Mouse (Mus musculus): Measurements from ENCODE around the gene Slamf9. TPM values are rescaled to one million over a fixed set of nuclear protein-coding genes. Genes with fewer than 3 reads are reported as not detected.

The Slamf9 gene
- not detected for polyA plus RNA-seq (2014; fragmentation: Illumina TruSeq; extraction: RNeasy Lipid Tissue Mini Kit (QIAGEN cat#74804); ENCODE audit: low read depth, low replicate concordance)

DNA sequence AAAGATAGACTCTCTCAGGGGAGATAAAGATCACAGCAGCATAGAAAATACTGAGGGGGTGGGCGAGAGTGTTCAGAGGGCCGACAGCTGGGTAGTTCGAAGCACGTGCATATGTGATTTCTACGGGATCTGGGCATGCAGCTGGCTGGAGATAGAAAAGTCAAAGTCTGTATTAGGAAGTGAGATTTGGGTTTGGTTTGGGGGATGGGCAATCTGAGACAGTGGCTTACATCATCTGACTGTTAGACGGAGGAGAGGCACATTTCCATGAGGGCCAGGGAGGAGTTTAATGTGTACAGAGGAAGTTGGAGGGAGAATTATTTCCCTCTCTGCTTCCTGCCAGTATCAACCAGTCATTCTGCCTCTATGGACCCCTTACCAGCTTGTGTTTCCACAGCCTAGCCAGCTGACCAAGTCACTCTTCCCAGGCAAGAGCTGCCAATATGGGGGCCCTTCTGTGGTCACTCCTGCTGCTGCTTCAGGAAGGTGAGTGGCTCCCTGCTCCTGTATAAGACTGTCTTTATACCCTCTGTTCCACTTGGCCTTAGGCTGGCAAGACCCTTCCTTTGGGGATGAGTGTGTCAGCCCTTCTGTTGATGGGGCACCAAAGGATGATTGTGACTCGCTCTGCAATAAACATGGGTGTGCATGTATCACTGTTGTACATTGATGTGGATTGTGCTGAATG is at the start of gene Slamf9:
Gene Slamf9 (plus strand): TSS at position 305 of the 688 bp plus-strand sequence.

DNA sequence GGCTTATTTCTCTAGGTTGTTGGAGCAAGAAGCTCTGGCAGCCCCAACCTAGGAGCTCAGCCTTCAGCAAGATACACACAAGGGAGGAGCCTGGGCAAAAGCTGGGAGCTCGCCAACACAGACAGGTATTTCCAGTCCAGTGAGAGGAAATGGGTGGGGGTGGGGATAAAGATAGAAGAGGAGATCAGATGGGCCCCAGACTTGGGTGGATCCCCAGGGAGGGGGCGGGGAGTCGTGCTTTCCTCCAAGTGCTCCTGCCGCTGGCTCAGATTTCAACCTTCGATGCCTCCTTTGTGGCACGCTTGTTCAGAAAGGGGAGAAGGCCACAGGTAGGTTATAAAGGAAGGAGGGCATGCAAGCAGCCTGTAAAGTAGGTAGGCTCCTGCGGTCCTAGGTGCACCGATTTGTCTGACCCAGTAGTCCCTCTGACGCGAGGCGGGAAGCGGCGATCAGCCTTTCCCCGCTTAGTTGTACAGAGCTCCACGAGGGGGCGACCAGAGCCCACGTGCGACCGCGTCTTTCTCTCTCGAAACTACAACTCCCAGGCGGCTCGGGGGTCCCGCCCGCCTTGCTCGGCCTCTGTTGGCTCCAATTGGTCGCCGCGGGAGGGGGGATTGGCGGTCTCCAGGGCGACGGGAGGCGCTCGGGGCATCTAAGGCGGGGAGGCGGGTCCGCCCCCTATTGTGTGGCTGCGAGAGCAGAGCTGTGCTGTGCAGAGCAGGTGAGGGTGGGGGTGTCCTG is 6.6 kb downstream of the Slamf9 start, which contains the start of gene Igsf9:
Gene Igsf9 (plus strand): TSS at position 249 of the 741 bp plus-strand sequence.

DNA sequence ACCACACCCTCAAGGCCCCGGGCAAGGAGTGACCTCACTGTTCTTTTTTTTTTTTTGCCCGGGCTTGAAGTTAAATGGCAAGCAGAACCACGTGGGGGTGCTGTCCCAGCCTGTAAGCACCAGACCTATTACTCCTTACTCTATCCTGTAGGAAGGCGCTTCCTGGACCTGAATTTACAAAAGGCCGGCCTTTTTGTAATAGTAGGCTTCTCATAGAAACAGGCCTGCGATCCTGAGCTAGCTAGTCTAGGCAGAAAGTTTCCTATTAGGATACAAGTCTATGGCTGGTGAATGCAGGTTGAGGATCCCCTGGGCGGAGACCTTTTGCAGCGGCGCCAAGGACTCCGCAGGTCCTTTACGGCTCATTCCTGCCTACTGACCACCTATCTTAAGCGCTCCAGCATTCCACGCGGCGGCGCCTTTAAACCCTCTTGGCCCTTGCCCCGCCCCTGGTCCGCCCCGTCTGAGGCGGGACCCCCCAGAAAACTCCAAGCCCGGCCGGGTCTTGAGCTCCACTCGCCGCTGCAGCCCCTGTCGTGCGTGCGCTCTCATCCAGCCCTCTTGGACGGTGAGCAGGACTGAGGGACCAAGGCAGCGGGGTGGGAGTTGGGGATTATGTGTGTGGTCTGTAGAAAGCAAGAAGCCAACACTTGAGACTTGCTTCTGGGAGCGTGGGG is 24.7 kb downstream of the Slamf9 start, which contains the start of gene Tagln2:
Gene Tagln2 (plus strand): TSS at position 283 of the 677 bp plus-strand sequence.

DNA sequence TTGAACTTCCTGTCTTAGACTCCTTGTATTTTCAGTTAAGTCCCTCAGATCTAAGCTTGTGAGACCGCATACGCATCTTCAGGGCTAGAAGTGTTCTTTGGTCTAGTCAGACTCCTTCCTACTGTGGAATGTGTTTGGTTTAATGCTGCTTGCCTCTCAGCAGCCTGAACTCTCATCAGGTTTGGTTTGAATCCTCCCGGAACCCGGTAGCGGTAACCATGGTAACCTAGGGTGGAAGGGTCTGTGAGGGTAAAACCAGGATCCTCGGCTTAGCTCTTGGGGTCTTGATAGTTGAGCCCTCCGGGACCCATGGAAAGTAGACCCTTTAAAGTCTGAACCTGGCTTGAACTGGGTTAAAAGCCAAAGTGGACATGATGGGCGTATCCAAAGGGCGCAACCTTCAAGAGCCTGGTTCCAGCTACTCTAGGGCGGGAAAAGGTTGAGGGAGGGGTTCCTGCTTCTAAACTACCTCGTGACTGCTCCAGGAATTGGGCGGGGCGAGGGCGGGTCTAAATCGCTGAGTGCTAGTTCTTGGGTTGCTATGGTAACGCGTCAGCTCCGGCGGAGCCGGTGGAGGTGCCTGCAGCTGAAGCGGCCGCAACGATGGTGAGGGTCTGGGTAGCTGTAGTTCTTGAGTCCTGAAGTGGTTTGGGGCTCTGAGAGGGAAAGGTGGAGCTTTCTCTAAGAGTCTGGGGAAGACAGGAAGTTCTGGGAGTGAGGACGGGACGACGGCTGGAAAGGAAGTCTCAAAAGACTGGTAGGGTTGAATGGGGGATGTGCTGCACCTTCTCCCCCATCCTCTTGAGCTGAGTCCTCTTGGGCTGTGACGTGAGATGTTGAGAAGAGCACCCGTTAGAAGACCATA is 45.6 kb downstream of the Slamf9 start, which contains the start of gene Cfap45:
Gene Cfap45 (plus strand): TSS at position 226 of the 865 bp plus-strand sequence.

Other genes starting within 250 kb of the Slamf9 start
- not detected for gene Atp1a4, start 216.9 kb upstream of the Slamf9 start, polyA plus RNA-seq (2014; fragmentation: Illumina TruSeq; extraction: RNeasy Lipid Tissue Mini Kit (QIAGEN cat#74804); ENCODE audit: low read depth, low replicate concordance)
- 0.48 TPM for gene Igsf8, start 213.7 kb upstream of the Slamf9 start, polyA plus RNA-seq (2014; fragmentation: Illumina TruSeq; extraction: RNeasy Lipid Tissue Mini Kit (QIAGEN cat#74804); ENCODE audit: low read depth, low replicate concordance)
- 0.19 TPM for gene Atp1a2, start 177.3 kb upstream of the Slamf9 start, polyA plus RNA-seq (2014; fragmentation: Illumina TruSeq; extraction: RNeasy Lipid Tissue Mini Kit (QIAGEN cat#74804); ENCODE audit: low read depth, low replicate concordance)
- not detected for gene Kcnj9, start 146.0 kb upstream of the Slamf9 start, polyA plus RNA-seq (2014; fragmentation: Illumina TruSeq; extraction: RNeasy Lipid Tissue Mini Kit (QIAGEN cat#74804); ENCODE audit: low read depth, low replicate concordance)
- gene Kcnj10, start 134.1 kb upstream of the Slamf9 start, polyA plus RNA-seq (2014; fragmentation: Illumina TruSeq; extraction: RNeasy Lipid Tissue Mini Kit (QIAGEN cat#74804); ENCODE audit: low read depth, low replicate concordance): 1.0 TPM
- gene Pigm, start 98.8 kb upstream of the Slamf9 start, polyA plus RNA-seq (2014; fragmentation: Illumina TruSeq; extraction: RNeasy Lipid Tissue Mini Kit (QIAGEN cat#74804); ENCODE audit: low read depth, low replicate concordance): 7.2 TPM
- gene Igsf9, start 6.4 kb downstream of the Slamf9 start, polyA plus RNA-seq (2014; fragmentation: Illumina TruSeq; extraction: RNeasy Lipid Tissue Mini Kit (QIAGEN cat#74804); ENCODE audit: low read depth, low replicate concordance): not detected
- gene Tagln2, start 24.7 kb downstream of the Slamf9 start, polyA plus RNA-seq (2014; fragmentation: Illumina TruSeq; extraction: RNeasy Lipid Tissue Mini Kit (QIAGEN cat#74804); ENCODE audit: low read depth, low replicate concordance): 4.8 TPM
- not detected for gene Cfap45, start 45.4 kb downstream of the Slamf9 start, polyA plus RNA-seq (2014; fragmentation: Illumina TruSeq; extraction: RNeasy Lipid Tissue Mini Kit (QIAGEN cat#74804); ENCODE audit: low read depth, low replicate concordance)
- not detected for gene Vsig8, start 80.6 kb downstream of the Slamf9 start, polyA plus RNA-seq (2014; fragmentation: Illumina TruSeq; extraction: RNeasy Lipid Tissue Mini Kit (QIAGEN cat#74804); ENCODE audit: low read depth, low replicate concordance)
- gene Slamf8, start 115.2 kb downstream of the Slamf9 start, polyA plus RNA-seq (2014; fragmentation: Illumina TruSeq; extraction: RNeasy Lipid Tissue Mini Kit (QIAGEN cat#74804); ENCODE audit: low read depth, low replicate concordance): not detected
- gene Fcrl6, start 127.2 kb downstream of the Slamf9 start, polyA plus RNA-seq (2014; fragmentation: Illumina TruSeq; extraction: RNeasy Lipid Tissue Mini Kit (QIAGEN cat#74804); ENCODE audit: low read depth, low replicate concordance): not detected
- gene Dusp23, start 157.6 kb downstream of the Slamf9 start, polyA plus RNA-seq (2014; fragmentation: Illumina TruSeq; extraction: RNeasy Lipid Tissue Mini Kit (QIAGEN cat#74804); ENCODE audit: low read depth, low replicate concordance): 3.8 TPM
- 1,350 TPM for gene Crp, start 222.7 kb downstream of the Slamf9 start, polyA plus RNA-seq (2014; fragmentation: Illumina TruSeq; extraction: RNeasy Lipid Tissue Mini Kit (QIAGEN cat#74804); ENCODE audit: low read depth, low replicate concordance)

Measured in liver, adult 10 weeks (tissue).